Mouse (Mus musculus): ENCODE results near the gene Sirpa. TPM values are rescaled to one million over a fixed set of nuclear protein-coding genes. Genes with fewer than 3 reads are reported as not detected.

Sirpa gene
- polyA plus RNA-seq, 1 experiment = 93.9 TPM

DNA sequence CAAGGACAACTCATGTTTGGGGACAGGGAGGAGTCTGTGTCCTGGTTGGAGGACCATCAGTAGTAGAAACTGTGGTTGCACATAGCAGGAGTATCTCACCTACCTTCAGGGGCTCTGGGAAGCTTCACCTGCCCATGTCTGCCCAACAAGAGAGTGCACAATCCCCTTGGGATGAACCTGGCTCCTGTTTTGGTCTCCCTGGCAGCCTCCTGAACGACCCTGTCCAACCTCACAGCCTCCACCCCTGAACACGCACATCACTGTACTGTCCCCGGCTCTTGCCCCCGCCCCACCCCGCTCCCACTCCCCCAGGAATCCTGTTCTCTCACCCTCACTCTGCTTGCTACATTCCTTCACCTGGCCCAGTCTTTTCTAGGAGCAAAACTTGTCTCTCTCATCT is 30.3 kb downstream of the Sirpa start:
- H3K4me1 ChIP-seq (ENCODE audit: control insufficient read depth, insufficient read depth, low read length) = no peaks in the 10 kb centered on the region
- no peak overlapping the region for H3K4me3 ChIP-seq (replicated peaks; ENCODE audit: control insufficient read depth, low read depth, low read length)
- no peak overlapping the region for H3K27ac ChIP-seq (ENCODE audit: control insufficient read depth, insufficient read depth, low read depth, low read length, poor library complexity)
- 83% methylated on average over 5 of the region's 5 CpGs for WGBS
- TF ChIP-seq POLR2A (IDR thresholded peaks at IDR 0.05; ENCODE audit: borderline replicate concordance, control insufficient read depth, low read depth, low read length) = no peak

DNA sequence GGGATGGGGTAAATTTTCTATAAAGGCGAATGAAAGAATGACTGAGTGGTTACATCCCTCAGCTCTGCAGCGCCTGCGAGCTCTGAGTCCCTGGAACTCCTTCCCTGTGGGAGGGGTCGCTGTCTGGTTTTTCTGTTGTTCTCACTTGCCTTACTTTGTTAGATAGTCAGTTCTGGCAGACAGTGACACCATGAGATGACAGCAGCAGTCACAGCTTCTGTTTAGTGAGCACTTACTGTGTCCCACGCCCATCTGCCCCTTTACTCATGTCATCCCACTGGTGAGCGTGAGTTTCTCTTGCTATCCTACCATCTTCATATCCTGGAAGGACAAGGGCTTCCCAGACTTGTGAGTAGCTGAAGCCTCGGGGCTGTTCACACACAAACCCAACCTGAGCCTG is 31.1 kb downstream of the Sirpa start:
- 81% methylated on average over 7 of the region's 7 CpGs for WGBS
- no peaks in the 10 kb centered on the region for H3K4me1 ChIP-seq (ENCODE audit: control insufficient read depth, insufficient read depth, low read length)
- H3K4me3 ChIP-seq (replicated peaks; ENCODE audit: control insufficient read depth, low read depth, low read length) = no peak overlapping the region
- H3K27ac ChIP-seq (ENCODE audit: control insufficient read depth, insufficient read depth, low read depth, low read length, poor library complexity) = no peak overlapping the region
- TF ChIP-seq POLR2A (IDR thresholded peaks at IDR 0.05; ENCODE audit: borderline replicate concordance, control insufficient read depth, low read depth, low read length) (no peak), CTCF (IDR thresholded peaks at IDR 0.05; ENCODE audit: control insufficient read depth, insufficient read depth, low read length) (no peak)

GRCm38 (mm10) chr2:129624246-129624918 is 31.7 kb downstream of the Sirpa start:
- WGBS = 87% methylated on average over 13 of the region's 13 CpGs

DNA sequence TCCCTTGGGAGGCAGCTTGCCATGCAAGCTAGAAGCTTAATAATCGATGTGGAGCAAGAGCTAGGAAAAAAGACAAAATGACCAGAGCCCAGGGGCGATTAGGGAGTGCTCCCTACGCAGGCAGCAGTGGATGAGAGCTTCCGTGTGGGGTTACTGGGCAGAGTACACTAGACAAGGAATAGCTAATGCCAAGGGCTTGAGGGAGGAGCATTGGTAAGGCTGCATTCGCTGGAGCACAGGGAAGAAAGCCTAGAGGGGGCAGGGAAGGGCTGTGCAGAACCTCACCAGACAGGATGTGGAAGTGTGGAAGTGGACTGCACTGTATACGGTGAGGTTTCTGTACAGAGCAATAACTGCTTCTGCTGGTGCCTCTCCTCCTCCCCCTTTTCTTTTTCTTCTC is 32.3 kb downstream of the Sirpa start:
- 61% methylated on average over 6 of the region's 6 CpGs for WGBS

More at GRCm38 (mm10) chr2:129624246-129624918, 31.7 kb downstream of the Sirpa start:
- no peaks in the 10 kb centered on the region for H3K4me1 ChIP-seq (ENCODE audit: control insufficient read depth, insufficient read depth, low read length)
- H3K4me3 ChIP-seq (replicated peaks; ENCODE audit: control insufficient read depth, low read depth, low read length) = no peak overlapping the region
- no peak overlapping the region for H3K27ac ChIP-seq (ENCODE audit: control insufficient read depth, insufficient read depth, low read depth, low read length, poor library complexity)
- TF ChIP-seq POLR2A (IDR thresholded peaks at IDR 0.05; ENCODE audit: borderline replicate concordance, control insufficient read depth, low read depth, low read length) (no peak), CTCF (IDR thresholded peaks at IDR 0.05; ENCODE audit: control insufficient read depth, insufficient read depth, low read length) (no peak)

GRCm38 (mm10) chr2:129625845-129626244 is 33.2 kb downstream of the Sirpa start:
- Histone ChIP-seq H3K27ac (ENCODE audit: control insufficient read depth, insufficient read depth, low read depth, low read length, poor library complexity) (no peak overlapping the region), H3K4me1 (ENCODE audit: control insufficient read depth, insufficient read depth, low read length) (no peaks in the 10 kb centered on the region), H3K4me3 (replicated peaks; ENCODE audit: control insufficient read depth, low read depth, low read length) (no peak overlapping the region)
- TF ChIP-seq CTCF (IDR thresholded peaks at IDR 0.05; ENCODE audit: control insufficient read depth, insufficient read depth, low read length) (no peak), POLR2A (IDR thresholded peaks at IDR 0.05; ENCODE audit: borderline replicate concordance, control insufficient read depth, low read depth, low read length) (no peak)
- WGBS = 74% methylated on average over 4 of the region's 4 CpGs

More for the DNA sequence above, 32.3 kb downstream of the Sirpa start:
- no peak overlapping the region for H3K4me3 ChIP-seq (replicated peaks; ENCODE audit: control insufficient read depth, low read depth, low read length)
- no peak overlapping the region for H3K27ac ChIP-seq (ENCODE audit: control insufficient read depth, insufficient read depth, low read depth, low read length, poor library complexity)
- no peaks in the 10 kb centered on the region for H3K4me1 ChIP-seq (ENCODE audit: control insufficient read depth, insufficient read depth, low read length)
- TF ChIP-seq POLR2A (IDR thresholded peaks at IDR 0.05; ENCODE audit: borderline replicate concordance, control insufficient read depth, low read depth, low read length) (no peak), CTCF (IDR thresholded peaks at IDR 0.05; ENCODE audit: control insufficient read depth, insufficient read depth, low read length) (no peak)

GRCm38 (mm10) chr2:129626621-129627061 is 34.0 kb downstream of the Sirpa start:
- Histone ChIP-seq H3K27ac (ENCODE audit: control insufficient read depth, insufficient read depth, low read depth, low read length, poor library complexity) (no peak overlapping the region), H3K4me3 (replicated peaks; ENCODE audit: control insufficient read depth, low read depth, low read length) (no peak overlapping the region), H3K4me1 (ENCODE audit: control insufficient read depth, insufficient read depth, low read length) (no peaks in the 10 kb centered on the region)
- TF ChIP-seq POLR2A (IDR thresholded peaks at IDR 0.05; ENCODE audit: borderline replicate concordance, control insufficient read depth, low read depth, low read length) = no peak
- TF ChIP-seq CTCF (IDR thresholded peaks at IDR 0.05; ENCODE audit: control insufficient read depth, insufficient read depth, low read length) = no peak
- WGBS = 84% methylated on average over 4 of the region's 4 CpGs

- Histone ChIP-seq H3K4me1 (ENCODE audit: control insufficient read depth, insufficient read depth, low read length) (no peaks in the 10 kb centered on the region), H3K27ac (ENCODE audit: control insufficient read depth, insufficient read depth, low read depth, low read length, poor library complexity) (no peak overlapping the region), H3K4me3 (replicated peaks; ENCODE audit: control insufficient read depth, low read depth, low read length) (no peak overlapping the region)
- TF ChIP-seq CTCF (IDR thresholded peaks at IDR 0.05; ENCODE audit: control insufficient read depth, insufficient read depth, low read length) (no peak), POLR2A (IDR thresholded peaks at IDR 0.05; ENCODE audit: borderline replicate concordance, control insufficient read depth, low read depth, low read length) (no peak)
- WGBS = 88% methylated on average over 5 of the region's 5 CpGs
These were observed 34.5 kb downstream of the Sirpa start for GRCm38 (mm10) chr2:129627133-129627532.

DNA sequence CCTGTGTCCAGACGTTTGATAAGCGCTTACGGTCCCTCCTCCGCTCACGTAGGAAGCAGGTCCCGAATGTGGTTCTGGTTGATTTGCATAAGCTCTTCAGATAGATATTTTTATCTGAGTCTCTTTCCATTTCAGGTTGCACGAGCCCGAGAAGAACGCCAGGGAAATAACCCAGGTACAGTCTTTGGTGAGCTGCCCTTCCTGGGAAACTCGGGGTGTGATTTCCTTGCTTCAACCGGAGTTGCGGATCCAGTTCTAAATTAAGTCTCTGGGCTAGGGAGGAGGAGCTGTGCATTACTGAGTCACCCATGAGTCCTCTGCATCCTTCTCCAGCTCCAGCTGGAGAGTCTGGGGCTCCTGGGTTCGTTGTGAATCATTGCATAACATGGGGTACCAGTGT is 35.2 kb downstream of the Sirpa start:
- no peaks in the 10 kb centered on the region; the same call in 1 of the 2 replicates for H3K4me1 ChIP-seq (ENCODE audit: control insufficient read depth, insufficient read depth, low read length)
- WGBS = 89% methylated on average over 13 of the region's 13 CpGs

More for the DNA sequence above, 35.2 kb downstream of the Sirpa start:
- no peak overlapping the region for H3K4me3 ChIP-seq (replicated peaks; ENCODE audit: control insufficient read depth, low read depth, low read length)
- TF ChIP-seq POLR2A (IDR thresholded peaks at IDR 0.05; ENCODE audit: borderline replicate concordance, control insufficient read depth, low read depth, low read length) (no peak), CTCF (IDR thresholded peaks at IDR 0.05; ENCODE audit: control insufficient read depth, insufficient read depth, low read length) (no peak)
- H3K27ac ChIP-seq (ENCODE audit: control insufficient read depth, insufficient read depth, low read depth, low read length, poor library complexity) = no peak overlapping the region
